Mouse (Mus musculus) frontal cortex, adult (tissue): ENCODE measurements around the gene Clasp2.

Source experiments
- ATAC-seq: cut with Nextera tagmentation; 2 replicates; pipeline ENCODE4 v1.9.2; 2017; ENCODE audit warnings: mild to moderate bottlenecking, moderate library complexity, mixed read lengths; ENCODE audit not compliant: low TSS enrichment

Gene Clasp2

DNA sequence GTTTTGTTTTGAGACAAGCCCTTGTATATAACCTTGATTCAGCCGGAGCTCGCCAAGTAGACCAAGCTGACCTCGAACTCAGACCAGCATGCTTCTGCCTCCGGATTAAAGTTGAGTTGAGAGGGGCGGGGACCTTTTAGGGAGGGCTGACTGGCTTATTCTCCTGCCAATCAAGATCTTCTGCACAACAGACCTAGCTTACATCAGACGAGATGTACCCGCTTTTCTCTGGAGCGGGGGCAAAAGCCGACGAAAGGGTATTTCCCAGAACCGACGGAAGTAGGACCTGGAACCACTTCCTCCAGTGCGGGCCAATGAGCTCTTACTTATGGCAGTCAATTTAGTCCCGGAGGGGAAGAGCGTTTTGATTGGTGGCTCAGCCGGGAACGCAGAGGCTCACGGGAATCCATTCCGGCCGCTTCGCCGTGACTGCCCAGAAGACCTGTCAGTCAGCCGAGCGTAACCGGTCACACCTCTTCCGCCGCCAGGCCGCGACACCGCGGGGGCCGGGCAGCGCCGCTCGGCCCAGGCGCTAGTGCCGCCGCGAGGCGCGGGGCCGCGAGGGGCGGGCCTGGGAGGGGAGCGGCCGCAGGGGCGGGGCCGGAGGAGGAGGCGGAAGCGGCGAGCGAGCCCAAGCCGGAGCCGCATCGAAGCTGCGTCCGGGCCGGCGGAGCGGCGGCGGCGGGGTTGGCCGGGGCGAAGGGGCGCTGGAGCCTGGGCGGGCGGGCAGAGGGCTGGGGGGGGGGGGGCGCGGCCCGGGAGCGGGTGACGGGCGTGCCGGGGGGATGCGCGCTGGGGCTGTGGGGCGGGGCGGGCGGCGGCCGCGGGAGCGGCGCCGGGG lies 189.5 kb downstream of the Clasp2 start, which contains the start of gene Ubp1:
Gene Ubp1, plus strand, starts transcription at position 401 of the 841 bp plus-strand sequence.
- peak; percentile 95 for ATAC-seq

GRCm38 (mm10) chr9:113931375-113932099 lies 190.3 kb downstream of the Clasp2 start:
- no peak for ATAC-seq

- ATAC-seq: no peak
Measured at GRCm38 (mm10) chr9:113932100-113932470, 190.8 kb downstream of the Clasp2 start.

DNA sequence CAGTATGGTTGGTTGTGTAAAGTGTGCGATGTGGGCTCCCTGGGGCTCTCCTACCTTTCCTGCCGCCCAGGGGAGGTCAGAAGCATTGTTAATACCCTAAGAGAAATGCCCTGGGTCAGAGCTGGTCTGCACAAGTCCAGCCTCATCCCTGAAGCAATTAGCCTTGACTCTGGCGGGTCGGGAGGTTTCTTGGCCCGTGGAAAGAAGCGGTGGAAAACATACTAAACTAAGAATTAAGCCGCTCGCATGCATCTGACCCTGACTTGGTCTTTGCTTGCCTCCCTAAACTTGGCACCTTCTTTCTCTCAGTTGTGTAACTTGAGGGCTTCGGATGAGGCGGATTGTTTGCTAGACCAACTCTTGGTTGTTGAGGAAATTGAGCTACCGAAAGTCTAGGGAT lies 191.2 kb downstream of the Clasp2 start:
- no peak for ATAC-seq

DNA sequence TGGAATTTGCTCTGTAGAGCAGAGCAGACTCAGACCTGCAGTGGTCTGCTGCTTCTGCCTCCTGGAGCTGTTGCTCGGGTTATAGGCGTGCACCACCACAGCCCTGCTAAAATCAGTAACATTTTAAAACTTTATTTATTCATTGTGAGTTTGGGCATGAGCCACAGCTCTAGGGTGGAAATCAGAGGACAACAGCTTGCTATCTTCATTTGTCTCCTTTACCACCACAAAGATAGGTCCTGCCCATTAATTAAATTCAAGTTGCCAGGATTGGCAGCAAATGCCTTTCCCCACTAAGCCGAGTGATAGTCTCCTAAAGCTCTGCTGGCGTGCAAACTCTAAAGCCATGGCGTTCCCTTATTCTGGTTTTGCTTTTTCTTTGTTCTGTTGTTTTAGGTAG lies 194.4 kb downstream of the Clasp2 start:
- no peak for ATAC-seq

DNA sequence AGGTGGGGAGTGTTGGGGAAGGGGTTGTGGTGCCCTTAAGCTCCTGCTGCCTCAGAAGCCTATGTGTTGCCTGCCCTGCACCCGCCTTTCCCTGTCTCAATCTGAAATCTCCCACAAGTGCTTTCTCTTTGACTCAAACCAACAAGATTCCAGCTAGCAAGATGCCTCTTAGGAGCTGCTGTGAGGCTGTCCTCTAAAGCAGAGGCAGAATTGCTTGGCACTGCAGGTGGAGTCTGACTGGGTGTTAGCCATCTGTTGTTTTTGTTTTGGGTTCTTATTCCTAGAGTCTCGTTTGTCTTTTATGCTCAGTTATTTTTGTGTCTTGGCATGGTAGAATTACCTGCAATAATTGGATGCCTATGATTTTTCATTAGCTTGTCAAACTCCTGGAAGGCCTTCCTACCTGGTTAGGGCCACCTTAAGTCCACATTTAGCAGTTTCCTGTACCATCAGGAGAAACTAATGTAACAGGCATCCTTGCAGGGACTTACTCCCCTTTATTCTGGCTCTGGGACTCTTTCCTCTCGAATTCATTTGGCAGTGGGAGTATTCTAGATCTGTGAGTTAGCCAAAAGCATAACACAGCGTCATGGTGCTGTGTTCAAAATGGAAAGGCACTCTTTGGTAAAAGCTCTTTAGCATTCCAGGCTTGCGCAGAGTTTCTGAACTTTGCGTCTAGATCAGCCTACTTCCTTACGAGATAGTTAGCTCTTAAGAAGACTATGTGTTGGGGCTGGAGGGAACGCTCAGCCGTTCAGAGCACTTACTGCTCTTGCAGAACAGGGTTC lies 198.0 kb downstream of the Clasp2 start:
- peak; percentile 69 for ATAC-seq

DNA sequence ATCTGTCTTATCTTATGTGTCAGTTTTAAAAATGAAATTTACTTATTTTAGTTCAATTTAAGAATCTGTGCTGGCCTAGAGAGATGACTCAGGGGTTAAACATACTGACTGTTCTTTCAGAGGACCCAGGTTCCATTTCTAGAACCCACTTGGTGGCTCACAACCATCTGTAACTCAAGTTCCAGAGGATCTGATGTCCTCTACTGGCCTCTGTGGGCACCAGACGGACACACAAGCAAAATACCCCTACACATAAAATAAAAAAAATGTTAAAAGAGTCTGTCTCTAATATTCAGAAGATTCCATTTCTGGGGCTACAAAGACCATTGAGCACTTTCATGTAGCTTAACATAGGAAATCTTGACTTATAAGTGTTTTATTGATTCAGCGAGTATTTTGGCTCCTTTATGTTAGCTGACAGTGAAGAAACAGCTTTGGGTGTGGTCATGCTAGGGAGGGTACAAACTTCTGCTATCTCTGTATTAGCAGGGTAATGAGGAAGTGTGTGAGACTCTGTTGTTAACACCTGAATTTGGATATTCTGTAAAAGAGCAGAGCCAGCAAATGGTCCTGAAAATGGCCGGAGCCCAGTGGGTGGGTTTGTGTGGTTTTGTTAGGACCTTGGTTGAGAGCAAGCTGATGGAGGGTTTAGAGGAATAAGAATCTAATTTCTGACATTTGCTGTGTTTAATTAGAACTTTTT lies 200.0 kb downstream of the Clasp2 start:
- ATAC-seq: no peak

GRCm38 (mm10) chr9:113943372-113943771 lies 202.1 kb downstream of the Clasp2 start:
- no peak for ATAC-seq

GRCm38 (mm10) chr9:113947216-113947615 lies 205.9 kb downstream of the Clasp2 start:
- no peak for ATAC-seq

DNA sequence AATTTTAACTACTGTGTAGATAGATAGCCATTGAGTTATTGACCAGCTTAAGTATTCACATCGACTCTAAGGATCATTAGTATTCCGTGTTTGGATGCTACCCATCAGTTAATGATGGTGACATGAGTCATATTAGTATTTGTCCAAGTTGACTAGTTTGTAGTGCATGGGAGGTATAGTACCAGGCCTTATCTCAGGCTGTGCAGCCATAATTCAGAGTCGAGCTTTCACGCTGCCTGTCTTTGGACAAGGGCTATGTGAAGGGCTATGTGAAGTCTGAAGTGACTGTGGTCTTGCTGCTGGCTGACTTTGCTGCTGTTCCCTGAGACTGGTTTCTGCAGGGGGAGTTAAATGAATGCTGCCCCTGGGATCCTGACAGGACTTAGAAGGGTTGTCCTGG lies 216.5 kb downstream of the Clasp2 start:
- ATAC-seq: no peak

DNA sequence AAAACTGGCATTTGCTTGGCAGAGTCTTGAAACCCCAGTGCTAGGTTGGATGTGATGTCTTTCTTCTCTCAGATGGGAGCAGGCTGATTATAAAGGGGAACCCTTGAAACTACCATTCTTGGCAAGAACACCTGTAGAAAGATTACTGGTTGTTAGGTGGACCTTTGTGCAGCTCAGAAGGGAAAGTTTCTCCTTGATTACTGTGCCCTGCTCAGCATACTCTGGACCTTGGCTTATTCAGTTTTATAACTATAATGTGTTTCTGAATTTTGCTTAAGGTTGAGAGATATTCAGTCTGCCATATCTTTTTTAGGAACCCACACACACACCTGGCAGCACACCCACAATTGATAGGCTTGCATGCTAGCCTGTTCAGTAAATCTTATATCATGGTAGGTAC lies 222.4 kb downstream of the Clasp2 start:
- peak; percentile 53 for ATAC-seq

- no peak for ATAC-seq
Measured at GRCm38 (mm10) chr9:113964415-113964814, 223.1 kb downstream of the Clasp2 start.

GRCm38 (mm10) chr9:113966838-113967237 lies 225.6 kb downstream of the Clasp2 start:
- no peak for ATAC-seq

GRCm38 (mm10) chr9:113968967-113969366 lies 227.7 kb downstream of the Clasp2 start:
- ATAC-seq: no peak
